Mouse (Mus musculus) CD4-positive helper T cell, adult 2 months (primary cell): ENCODE data around the gene Celf2.

Experiments used
- DNase-seq: peaks from one replicate; pipeline ENCODE4 v3.0.0-alpha.2; 2012; ENCODE audit warnings: low read depth, missing footprints, low spot score

Gene Celf2

GRCm38 (mm10) chr2:7392500-7392899 is 116.9 kb downstream of the Celf2 start:
- DNase-seq, result no peak

GRCm38 (mm10) chr2:7389264-7389663 is 120.1 kb downstream of the Celf2 start:
- no peak for DNase-seq

- no peak for DNase-seq
These were observed 130.6 kb downstream of the Celf2 start for GRCm38 (mm10) chr2:7378736-7379135.

GRCm38 (mm10) chr2:7377878-7378277 is 131.5 kb downstream of the Celf2 start:
- no peak for DNase-seq

- DNase-seq, result no peak
These were observed 141.6 kb downstream of the Celf2 start for GRCm38 (mm10) chr2:7367738-7368137.

- no peak for DNase-seq
These were observed 149.8 kb downstream of the Celf2 start for GRCm38 (mm10) chr2:7359557-7359956.

- no peak for DNase-seq
These were observed 150.5 kb downstream of the Celf2 start for GRCm38 (mm10) chr2:7358816-7359215.

GRCm38 (mm10) chr2:7351234-7351633 is 158.1 kb downstream of the Celf2 start:
- DNase-seq, result no peak

- DNase-seq, result no peak
These were observed 162.5 kb downstream of the Celf2 start for GRCm38 (mm10) chr2:7346703-7347461.

- no peak for DNase-seq
These were observed 164.4 kb downstream of the Celf2 start for GRCm38 (mm10) chr2:7344951-7345350.

GRCm38 (mm10) chr2:7342911-7343478 is 166.4 kb downstream of the Celf2 start:
- DNase-seq, result no peak

- no peak for DNase-seq
These were observed 174.5 kb downstream of the Celf2 start for GRCm38 (mm10) chr2:7334846-7335245.

- no peak for DNase-seq
These were observed 181.1 kb downstream of the Celf2 start for GRCm38 (mm10) chr2:7328018-7328899.

GRCm38 (mm10) chr2:7319760-7320159 is 189.6 kb downstream of the Celf2 start:
- DNase-seq, result no peak

- DNase-seq, result no peak
These were observed 197.6 kb downstream of the Celf2 start for GRCm38 (mm10) chr2:7311776-7312175.

- DNase-seq, result no peak
These were observed 198.6 kb downstream of the Celf2 start for GRCm38 (mm10) chr2:7310840-7311182.

- no peak for DNase-seq
These were observed 199.1 kb downstream of the Celf2 start for GRCm38 (mm10) chr2:7310129-7310839.

- no peak for DNase-seq
These were observed 200.0 kb downstream of the Celf2 start for GRCm38 (mm10) chr2:7309324-7309723.

- DNase-seq, result no peak
These were observed 200.6 kb downstream of the Celf2 start for GRCm38 (mm10) chr2:7308731-7309130.

- DNase-seq, result no peak
These were observed 221.9 kb downstream of the Celf2 start for GRCm38 (mm10) chr2:7287434-7287833.

GRCm38 (mm10) chr2:7273214-7273613 is 236.1 kb downstream of the Celf2 start:
- no peak for DNase-seq

GRCm38 (mm10) chr2:7270051-7270450 is 239.3 kb downstream of the Celf2 start:
- peak; percentile 81 for DNase-seq
